Mouse (Mus musculus): ENCODE measurements around the gene Stra6l. TPM values are rescaled to one million over a fixed set of nuclear protein-coding genes. Genes with fewer than 3 reads are reported as not detected.

The Stra6l gene
- polyA plus RNA-seq, 1 experiment from 2014 or later: 0.50 TPM

DNA sequence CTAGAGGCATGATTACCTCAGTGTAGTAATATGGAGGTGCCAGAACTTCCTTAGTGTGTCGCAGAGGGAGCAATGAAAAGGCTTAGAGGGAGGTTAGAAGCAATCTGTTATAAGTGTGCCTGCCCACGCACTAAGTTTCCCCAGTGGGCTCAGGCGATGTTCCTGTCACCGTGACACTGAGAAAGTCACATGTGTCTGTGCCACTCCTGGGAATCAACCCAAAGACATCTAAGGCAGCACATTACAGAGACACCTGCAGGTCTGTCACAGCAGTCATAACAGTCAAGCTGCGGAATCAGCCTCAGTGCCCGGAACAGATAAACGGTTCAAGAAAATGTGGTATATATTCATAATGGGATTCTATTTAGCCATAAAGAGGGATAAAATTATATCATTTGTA is 16.5 kb upstream of the Stra6l start:
- Histone ChIP-seq H3K27me3 (ENCODE audit: control insufficient read depth, insufficient read depth, low read length) (peaks cover 12% of the 10 kb centered on the region; the same call in 1 of the 2 replicates), H3K9me3 (ENCODE audit: control insufficient read depth, low read length) (no peaks in the 10 kb centered on the region), H3K36me3 (replicated peaks; ENCODE audit: control insufficient read depth, insufficient read depth) (no peaks in the 10 kb centered on the region), H3K4me1 (replicated peaks; ENCODE audit: control insufficient read depth, insufficient read depth, low read length) (peaks cover 30% of the 10 kb centered on the region), H3K9ac (no peak overlapping the region), H3K4me3 (replicated peaks; ENCODE audit: low read length) (no peak overlapping the region), H3K27ac (no peak overlapping the region), H3K4me2 (replicated peaks) (no peak overlapping the region)
- DNase-seq (ENCODE audit: low spot score) (no peak), ATAC-seq (ENCODE audit: low FRiP score) (no peak)
- 58% methylated on average over 7 of the region's 7 CpGs for WGBS

DNA sequence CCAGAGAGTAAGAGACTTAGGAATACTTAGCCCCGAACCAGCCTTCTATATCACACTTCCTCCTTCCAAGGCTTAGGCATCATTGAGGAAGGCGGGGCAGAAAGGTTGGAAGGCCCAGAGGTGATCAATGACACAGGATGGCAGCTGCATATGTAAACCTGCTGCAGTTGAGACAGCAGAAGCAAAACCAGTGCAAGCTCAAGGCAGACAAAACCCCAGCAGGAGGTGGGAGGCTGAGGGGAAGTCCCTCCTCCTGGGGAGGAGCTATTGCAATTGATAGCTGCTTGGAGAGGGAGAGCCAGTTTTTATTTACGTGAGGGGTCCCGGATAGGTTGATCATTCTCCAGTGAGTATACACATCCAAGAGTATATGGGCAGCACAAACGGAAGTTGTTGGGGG is 15.0 kb upstream of the Stra6l start:
- Histone ChIP-seq H3K4me1 (replicated peaks; ENCODE audit: control insufficient read depth, insufficient read depth, low read length) (peaks cover 30% of the 10 kb centered on the region), H3K27ac (no peak overlapping the region), H3K4me3 (replicated peaks; ENCODE audit: low read length) (no peak overlapping the region), H3K27me3 (ENCODE audit: control insufficient read depth, insufficient read depth, low read length) (0 out of 2 replicates have a peak, but pooled peaks cover 2% of the 10 kb centered on the region), H3K9ac (no peak overlapping the region), H3K9me3 (ENCODE audit: control insufficient read depth, low read length) (no peaks in the 10 kb centered on the region), H3K4me2 (replicated peaks) (no peak overlapping the region), H3K36me3 (replicated peaks; ENCODE audit: control insufficient read depth, insufficient read depth) (no peaks in the 10 kb centered on the region)
- WGBS: 36% methylated on average over 5 of the region's 5 CpGs
- DNase-seq (ENCODE audit: low spot score) (no peak), ATAC-seq (ENCODE audit: low FRiP score) (no peak)

DNA sequence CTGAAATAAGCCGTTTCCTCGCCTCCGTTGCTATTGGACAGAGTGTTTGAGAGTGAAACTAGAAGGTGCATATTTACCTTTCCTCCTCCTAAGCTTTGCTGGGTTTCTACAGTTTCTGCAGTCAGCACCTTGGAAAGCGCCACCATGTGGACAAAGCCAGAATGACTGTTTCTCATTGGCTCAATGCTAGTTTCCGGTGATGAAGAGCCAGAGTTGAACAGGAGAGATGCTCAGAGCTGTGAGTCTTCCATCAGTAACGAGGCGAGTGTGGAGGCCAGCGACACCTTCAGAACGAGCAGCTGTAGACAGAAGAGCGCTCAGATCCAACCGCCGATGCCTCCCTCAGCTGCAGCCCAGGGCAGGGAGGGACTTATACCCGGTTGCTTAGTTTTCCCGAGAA is 4.1 kb upstream of the Stra6l start:
- Histone ChIP-seq H3K27me3 (ENCODE audit: control insufficient read depth, insufficient read depth, low read length) (no peaks in the 10 kb centered on the region), H3K4me3 (replicated peaks; ENCODE audit: low read length) (no peak overlapping the region), H3K36me3 (replicated peaks; ENCODE audit: control insufficient read depth, insufficient read depth) (no peaks in the 10 kb centered on the region), H3K4me2 (replicated peaks) (no peak overlapping the region), H3K4me1 (replicated peaks; ENCODE audit: control insufficient read depth, insufficient read depth, low read length) (no peaks in the 10 kb centered on the region), H3K9me3 (ENCODE audit: control insufficient read depth, low read length) (no peaks in the 10 kb centered on the region), H3K9ac (no peak overlapping the region), H3K27ac (no peak overlapping the region)
- peak; percentile 83 for DNase-seq (ENCODE audit: low spot score)
- WGBS: 51% methylated on average over 14 of the region's 14 CpGs
- no peak for ATAC-seq (ENCODE audit: low FRiP score)

DNA sequence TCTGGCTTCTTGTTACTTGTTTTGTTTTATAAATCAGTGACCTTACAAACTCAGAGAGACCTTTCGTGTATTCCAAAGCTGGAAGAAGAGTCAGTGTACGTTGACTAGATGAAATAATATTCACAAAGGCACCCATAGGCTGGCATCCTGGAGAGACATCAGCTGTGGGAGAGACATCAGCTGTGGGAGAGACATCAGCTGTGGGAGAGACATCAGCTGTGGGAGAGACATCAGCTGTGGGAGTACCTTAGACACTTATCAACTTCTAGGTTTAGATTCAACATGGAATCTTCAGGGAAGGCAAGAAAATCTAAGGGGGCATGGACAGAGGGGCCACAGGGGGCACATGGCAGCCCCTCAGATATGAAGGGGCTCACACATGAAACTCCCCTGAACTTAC is 2.2 kb upstream of the Stra6l start:
- Histone ChIP-seq H3K9me3 (ENCODE audit: control insufficient read depth, low read length) (no peaks in the 10 kb centered on the region), H3K36me3 (replicated peaks; ENCODE audit: control insufficient read depth, insufficient read depth) (no peaks in the 10 kb centered on the region), H3K4me1 (replicated peaks; ENCODE audit: control insufficient read depth, insufficient read depth, low read length) (no peaks in the 10 kb centered on the region), H3K4me2 (replicated peaks) (no peak overlapping the region), H3K4me3 (replicated peaks; ENCODE audit: low read length) (no peak overlapping the region), H3K9ac (no peak overlapping the region), H3K27me3 (ENCODE audit: control insufficient read depth, insufficient read depth, low read length) (no peaks in the 10 kb centered on the region), H3K27ac (no peak overlapping the region)
- WGBS: 90% methylated on average over 2 of the region's 2 CpGs
- ATAC-seq (ENCODE audit: low FRiP score) (no peak), DNase-seq (ENCODE audit: low spot score) (no peak)

DNA sequence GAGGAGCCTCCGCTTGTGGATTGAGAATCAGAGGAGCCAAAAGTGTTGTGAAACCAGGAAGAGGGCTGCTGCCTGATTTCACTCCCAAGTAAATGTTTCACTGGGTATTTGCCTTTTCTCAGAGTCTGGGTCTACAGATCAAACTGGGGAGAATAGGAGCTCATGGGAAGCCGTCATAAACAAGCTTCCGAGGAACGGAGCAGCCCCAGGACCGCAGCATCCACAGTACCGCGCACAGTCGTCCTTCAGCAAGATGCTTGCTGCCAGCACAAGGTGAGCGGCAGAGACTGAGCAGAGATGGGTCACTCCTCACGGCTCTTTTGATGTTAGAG is 327 bp downstream of the Stra6l start:
- DNase-seq (ENCODE audit: low spot score) (no peak), ATAC-seq (ENCODE audit: low FRiP score) (no peak)
- H3K4me2 ChIP-seq (replicated peaks): no peak overlapping the region
- no peaks in the 10 kb centered on the region for H3K4me1 ChIP-seq (replicated peaks; ENCODE audit: control insufficient read depth, insufficient read depth, low read length)
- WGBS: 44% methylated on average over 10 of the region's 10 CpGs
- H3K27me3 ChIP-seq (ENCODE audit: control insufficient read depth, insufficient read depth, low read length): no peaks in the 10 kb centered on the region
- H3K36me3 ChIP-seq (replicated peaks; ENCODE audit: control insufficient read depth, insufficient read depth): no peaks in the 10 kb centered on the region
- no peak overlapping the region for H3K4me3 ChIP-seq (replicated peaks; ENCODE audit: low read length)
- H3K9ac ChIP-seq: no peak overlapping the region
- H3K9me3 ChIP-seq (ENCODE audit: control insufficient read depth, low read length): no peaks in the 10 kb centered on the region
- H3K27ac ChIP-seq: no peak overlapping the region

DNA sequence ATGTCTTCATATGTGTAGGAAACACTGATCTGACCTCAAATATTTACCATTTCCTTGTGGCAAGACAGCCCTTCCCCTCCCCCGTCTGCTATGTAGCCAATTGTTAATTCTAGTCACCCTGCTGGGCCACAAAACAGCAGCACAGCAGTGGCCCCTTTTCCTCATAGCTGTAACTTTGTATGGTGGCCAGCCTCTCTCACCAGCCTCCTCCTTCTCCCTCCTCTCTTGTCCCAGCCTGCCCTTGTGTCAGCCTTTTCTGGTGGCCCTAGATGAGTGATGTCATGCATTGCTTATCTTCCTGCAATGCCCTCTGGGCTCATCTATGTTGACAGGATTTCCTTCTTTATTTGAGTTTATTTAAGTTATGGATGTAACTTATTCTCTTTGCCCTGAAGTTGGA is 955 bp downstream of the Stra6l start:
- H3K36me3 ChIP-seq (replicated peaks; ENCODE audit: control insufficient read depth, insufficient read depth): no peaks in the 10 kb centered on the region
- no peaks in the 10 kb centered on the region for H3K9me3 ChIP-seq (ENCODE audit: control insufficient read depth, low read length)
- WGBS: 13% methylated on average over 1 of the region's 1 CpGs
- H3K9ac ChIP-seq: no peak overlapping the region
- ATAC-seq (ENCODE audit: low FRiP score): no peak; the same call in 1 of the 2 replicates
- no peak overlapping the region for H3K27ac ChIP-seq
- no peaks in the 10 kb centered on the region for H3K27me3 ChIP-seq (ENCODE audit: control insufficient read depth, insufficient read depth, low read length)
- no peaks in the 10 kb centered on the region for H3K4me1 ChIP-seq (replicated peaks; ENCODE audit: control insufficient read depth, insufficient read depth, low read length)
- H3K4me2 ChIP-seq (replicated peaks): no peak overlapping the region
- H3K4me3 ChIP-seq (replicated peaks; ENCODE audit: low read length): no peak overlapping the region
- DNase-seq (ENCODE audit: low spot score): no peak

DNA sequence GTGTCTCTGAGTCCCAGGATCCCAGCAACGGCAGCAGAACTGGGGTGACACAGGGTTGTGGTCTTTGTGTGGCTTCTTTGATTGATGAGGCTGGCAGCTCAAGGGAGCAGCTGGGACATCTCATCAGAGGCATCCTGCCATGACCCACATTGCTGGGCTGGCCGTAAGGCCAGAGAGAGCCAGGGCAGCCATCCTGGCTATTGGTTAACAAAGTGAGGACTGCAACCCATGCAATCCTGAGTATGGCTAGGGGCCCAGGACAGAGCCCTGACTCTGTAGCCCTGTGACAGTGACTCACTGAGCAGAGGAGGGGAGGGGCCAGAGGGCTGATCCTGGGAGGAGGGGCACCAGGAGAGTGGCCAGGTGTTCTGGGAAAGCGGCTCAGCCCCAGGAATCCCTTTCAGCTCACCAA is 3.2 kb downstream of the Stra6l start:
- WGBS: 18% methylated on average over 3 of the region's 3 CpGs
- Histone ChIP-seq H3K4me2 (replicated peaks) (no peak overlapping the region), H3K4me1 (replicated peaks; ENCODE audit: control insufficient read depth, insufficient read depth, low read length) (no peaks in the 10 kb centered on the region), H3K36me3 (replicated peaks; ENCODE audit: control insufficient read depth, insufficient read depth) (no peaks in the 10 kb centered on the region), H3K27me3 (ENCODE audit: control insufficient read depth, insufficient read depth, low read length) (no peaks in the 10 kb centered on the region), H3K4me3 (replicated peaks; ENCODE audit: low read length) (no peak overlapping the region), H3K9ac (no peak overlapping the region), H3K27ac (no peak overlapping the region), H3K9me3 (ENCODE audit: control insufficient read depth, low read length) (no peaks in the 10 kb centered on the region)
- DNase-seq (ENCODE audit: low spot score) (no peak), ATAC-seq (ENCODE audit: low FRiP score) (peak; percentile 17; the same call in 1 of the 2 replicates)

DNA sequence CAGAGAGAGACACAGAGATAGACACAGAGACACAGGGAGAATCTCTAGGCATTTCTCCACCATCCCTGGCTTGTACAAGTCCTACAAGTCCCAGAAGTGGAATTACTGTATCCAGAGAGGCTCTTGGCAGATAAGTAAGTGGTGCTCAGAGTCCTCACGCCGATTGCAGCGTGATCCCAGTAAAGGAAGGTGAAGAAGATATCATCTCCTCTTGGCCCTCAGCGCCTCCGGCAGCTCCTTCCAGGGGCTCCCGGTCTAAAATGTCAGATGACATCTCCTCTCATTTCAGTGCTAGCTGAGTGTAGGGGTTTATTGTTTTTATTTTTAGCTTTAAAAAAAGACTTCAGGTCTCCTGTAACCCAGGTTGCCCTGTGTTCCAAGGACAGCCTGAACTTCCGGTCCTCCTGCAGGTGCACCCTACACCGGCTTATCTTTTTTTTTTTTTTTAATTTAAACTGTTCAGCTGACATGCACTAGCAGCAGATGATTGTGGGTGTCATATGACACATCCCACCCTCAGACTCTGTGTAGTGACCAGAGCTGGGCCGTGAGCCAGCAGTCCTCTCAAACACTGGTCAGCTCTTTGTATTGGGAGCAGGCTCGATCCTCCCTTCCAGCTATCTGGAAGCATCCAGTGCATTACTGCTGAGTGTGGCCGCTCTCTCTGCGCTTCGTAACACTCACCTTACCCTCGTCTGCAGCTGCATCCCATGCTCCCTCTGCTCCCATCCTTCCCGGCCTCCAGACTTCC is 5.2 kb downstream of the Stra6l start:
- WGBS: 82% methylated on average over 15 of the region's 15 CpGs
- Histone ChIP-seq H3K9ac (no peak overlapping the region), H3K4me3 (replicated peaks; ENCODE audit: low read length) (no peak overlapping the region), H3K36me3 (replicated peaks; ENCODE audit: control insufficient read depth, insufficient read depth) (no peaks in the 10 kb centered on the region), H3K9me3 (ENCODE audit: control insufficient read depth, low read length) (no peaks in the 10 kb centered on the region), H3K27ac (no peak overlapping the region), H3K4me1 (replicated peaks; ENCODE audit: control insufficient read depth, insufficient read depth, low read length) (no peaks in the 10 kb centered on the region), H3K27me3 (ENCODE audit: control insufficient read depth, insufficient read depth, low read length) (no peaks in the 10 kb centered on the region), H3K4me2 (replicated peaks) (no peak overlapping the region)
- ATAC-seq (ENCODE audit: low FRiP score) (no peak), DNase-seq (ENCODE audit: low spot score) (no peak)

DNA sequence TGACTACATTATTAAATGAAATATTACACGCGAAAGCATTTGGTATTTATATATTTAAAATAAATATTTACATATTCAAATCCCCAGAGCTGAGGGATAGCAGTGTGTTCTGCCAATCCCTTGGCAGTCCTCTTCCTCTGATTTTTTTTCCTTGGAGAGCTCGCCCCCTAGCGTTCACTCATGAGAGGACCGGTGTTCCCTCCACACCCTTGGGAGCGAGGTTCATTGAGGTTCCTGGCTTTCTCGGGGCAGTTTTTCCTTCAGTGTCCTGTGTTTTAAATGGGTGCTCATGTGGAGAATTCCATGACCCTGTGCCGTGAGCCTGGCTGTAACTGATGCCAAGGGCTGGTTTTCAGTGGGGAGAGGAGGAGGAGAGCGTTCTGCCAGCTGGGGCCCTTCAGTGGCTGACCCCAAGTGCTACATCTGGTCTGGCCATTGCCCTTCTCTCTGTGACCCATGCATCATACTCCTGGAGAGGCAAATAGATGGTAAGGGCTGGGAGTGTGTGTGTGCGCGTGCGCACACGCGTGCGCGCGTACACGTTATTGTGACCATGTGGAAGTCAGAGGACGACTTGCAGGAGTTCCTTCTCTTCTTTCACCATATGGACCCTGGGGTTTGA is 7.5 kb downstream of the Stra6l start:
- H3K36me3 ChIP-seq (replicated peaks; ENCODE audit: control insufficient read depth, insufficient read depth): no peaks in the 10 kb centered on the region
- DNase-seq (ENCODE audit: low spot score): peak; percentile 82
- no peak for ATAC-seq (ENCODE audit: low FRiP score)
- no peak overlapping the region for H3K4me2 ChIP-seq (replicated peaks)
- H3K9ac ChIP-seq: no peak overlapping the region
- no peak overlapping the region for H3K4me3 ChIP-seq (replicated peaks; ENCODE audit: low read length)
- no peaks in the 10 kb centered on the region for H3K27me3 ChIP-seq (ENCODE audit: control insufficient read depth, insufficient read depth, low read length)
- no peaks in the 10 kb centered on the region for H3K4me1 ChIP-seq (replicated peaks; ENCODE audit: control insufficient read depth, insufficient read depth, low read length)
- no peaks in the 10 kb centered on the region; the same call in 1 of the 2 replicates for H3K9me3 ChIP-seq (ENCODE audit: control insufficient read depth, low read length)
- WGBS: 46% methylated on average over 19 of the region's 19 CpGs
- no peak overlapping the region for H3K27ac ChIP-seq
